Mouse (Mus musculus) CH12.LX (cell line): ENCODE results near the gene Ank3. TPM values are rescaled to one million over a fixed set of nuclear protein-coding genes. Genes with fewer than 3 reads are reported as not detected.

ENCODE experiments used
- DNase-seq: peaks from one replicate; pipeline ENCODE4 v3.0.0-alpha.2; 2013; ENCODE audit errors: extremely low read depth
- H3K27ac ChIP-seq: 2 replicates; pipeline ENCODE4 v1.5.1; 2012; ENCODE audit warnings: low read depth, mild to moderate bottlenecking, control low read depth, moderate library complexity; ENCODE audit not compliant: insufficient read depth
- H3K27me3 ChIP-seq: replicated peaks from 2 replicates; pipeline ENCODE3; 2012; ENCODE audit warnings: inconsistent platforms
- H3K36me3 ChIP-seq, 2 experiments: replicated peaks in 1 of 2; 2 replicates each; pipeline versions ENCODE3 to v1.6.1; 2012; ENCODE audit warnings: inconsistent platforms in 1 of 2, low read length in 1 of 2, mild to moderate bottlenecking in 1 of 2, mixed read lengths in 1 of 2, moderate library complexity in 1 of 2; ENCODE audit not compliant: control insufficient read depth in 1 of 2, insufficient read depth in 1 of 2
- H3K4me1 ChIP-seq, 2 experiments: 2 replicates each; pipeline ENCODE4 v1.6.1; 2012; ENCODE audit warnings: inconsistent platforms in 1 of 2, moderate library complexity in 1 of 2; ENCODE audit not compliant: insufficient read depth in 2 of 2, control insufficient read depth in 1 of 2
- H3K4me2 ChIP-seq: 2 replicates; pipeline ENCODE4 v1.6.1; 2012; ENCODE audit warnings: low read depth, mild to moderate bottlenecking, control low read depth; ENCODE audit not compliant: poor library complexity, insufficient read depth, severe bottlenecking
- H3K4me3 ChIP-seq, 3 experiments: fragments of 150-350 bp in 1 of 3; sonication (generic) in 1 of 3; replicated peaks in 1 of 3; 2 replicates each; pipeline versions ENCODE3 to v1.5.1; 2011 to 2012; ENCODE audit warnings: low read depth in 2 of 3, low read length in 2 of 3, mild to moderate bottlenecking in 2 of 3, moderate library complexity in 2 of 3, control low read depth in 1 of 3, improper control_type of control experiment in 1 of 3, inconsistent platforms in 1 of 3, mixed read lengths in 1 of 3; ENCODE audit not compliant: poor library complexity in 1 of 3
- H3K79me2 ChIP-seq: replicated peaks from 2 replicates; pipeline ENCODE4 v1.6.1; 2012; ENCODE audit warnings: mild to moderate bottlenecking, moderate library complexity; ENCODE audit not compliant: control insufficient read depth, poor library complexity, insufficient read depth, severe bottlenecking; ENCODE audit errors: extremely low read depth
- H3K9ac ChIP-seq: 2 replicates; pipeline ENCODE4 v1.6.1; 2012; ENCODE audit warnings: low read depth, mild to moderate bottlenecking, control low read depth, moderate library complexity; ENCODE audit not compliant: insufficient read depth
- H3K9me3 ChIP-seq: replicated peaks from 2 replicates; pipeline ENCODE3; 2012; ENCODE audit warnings: low read length, inconsistent platforms, mixed read lengths
- BHLHE40 ChIP-seq: IDR thresholded peaks from 2 replicates; pipeline ENCODE4 v1.6.1; 2011; ENCODE audit warnings: mild to moderate bottlenecking, low read depth, low read length, improper control_type of control experiment
- CHD1 ChIP-seq: IDR thresholded peaks from 2 replicates; pipeline ENCODE4 v1.6.1; 2012; ENCODE audit warnings: low read depth, low read length, improper control_type of control experiment, inconsistent platforms
- EP300 ChIP-seq: IDR thresholded peaks from 2 replicates; pipeline ENCODE4 v1.6.1; 2011; ENCODE audit warnings: low read length, improper control_type of control experiment
- HCFC1 ChIP-seq: IDR thresholded peaks from 2 replicates; pipeline ENCODE4 v1.6.1; 2012; ENCODE audit warnings: low read depth, mild to moderate bottlenecking, inconsistent platforms, low read length, improper control_type of control experiment
- JUN ChIP-seq: IDR thresholded peaks from 2 replicates; pipeline ENCODE4 v1.6.1; 2011; ENCODE audit warnings: low read depth, mild to moderate bottlenecking, low read length, improper control_type of control experiment, moderate library complexity; ENCODE audit not compliant: insufficient read depth
- JUND ChIP-seq: conservative IDR thresholded peaks from 2 replicates; pipeline ENCODE4 v1.6.1; 2011; ENCODE audit warnings: low read depth, low read length, improper control_type of control experiment
- KAT2A ChIP-seq: IDR thresholded peaks from 2 replicates; pipeline ENCODE4 v1.6.1; 2012; ENCODE audit warnings: low read length, improper control_type of control experiment, inconsistent platforms; ENCODE audit not compliant: insufficient replicate concordance
- MAFK ChIP-seq: IDR thresholded peaks from 2 replicates; pipeline ENCODE4 v1.6.1; 2011; ENCODE audit warnings: low read length, improper control_type of control experiment; ENCODE audit not compliant: insufficient replicate concordance
- MAZ ChIP-seq: IDR thresholded peaks from 2 replicates; pipeline ENCODE4 v1.6.1; 2012; ENCODE audit warnings: low read depth, mild to moderate bottlenecking, inconsistent platforms, low read length, improper control_type of control experiment, moderate library complexity
- MXI1 ChIP-seq: IDR thresholded peaks from 2 replicates; pipeline ENCODE4 v1.6.1; 2011; ENCODE audit warnings: mild to moderate bottlenecking, low read depth, low read length, improper control_type of control experiment
- MYC ChIP-seq: IDR thresholded peaks from 2 replicates; pipeline ENCODE4 v1.6.1; 2011; ENCODE audit warnings: low read depth, mild to moderate bottlenecking, improper control_type of control experiment, low read length
- NELFE ChIP-seq: IDR thresholded peaks from 2 replicates; pipeline ENCODE4 v1.6.1; 2011; ENCODE audit warnings: low read depth, low read length, improper control_type of control experiment
- NRF1 ChIP-seq: IDR thresholded peaks from 2 replicates; pipeline ENCODE4 v1.6.1; 2014; ENCODE audit warnings: low read depth, mild to moderate bottlenecking, inconsistent platforms, low read length, improper control_type of control experiment, moderate library complexity
- RCOR1 ChIP-seq: conservative IDR thresholded peaks from 2 replicates; pipeline ENCODE4 v1.6.1; 2012; ENCODE audit warnings: low read depth, mild to moderate bottlenecking, inconsistent platforms, low read length, improper control_type of control experiment
- USF2 ChIP-seq: conservative IDR thresholded peaks from 2 replicates; pipeline ENCODE4 v1.6.1; 2011; ENCODE audit warnings: low read depth, low read length, improper control_type of control experiment
- ZKSCAN1 ChIP-seq: IDR thresholded peaks from 2 replicates; pipeline ENCODE4 v1.6.1; 2012; ENCODE audit warnings: low read depth, inconsistent platforms, low read length, improper control_type of control experiment, borderline replicate concordance
- dilution Hi-C: fragments of 300-500 bp; cut with MboI; formaldehyde crosslinking; loops from 2 replicates; pipeline ENCODE4 v1.14.3; 2020; ENCODE audit warnings: low sequenced_read_pairs; ENCODE audit not compliant: extremely low pct_unique_long_range_greater_than_20kb, extremely low pct_ligation_motif_present
- in situ Hi-C: fragments of 300-500 bp; cut with MboI; formaldehyde crosslinking; loops from 3 replicates; pipeline ENCODE4 v1.14.3; 2019; ENCODE audit warnings: low sequenced_read_pairs, low pct_ligation_motif_present, low pct_unique_long_range_greater_than_20kb, mixed read lengths
- polyA plus RNA-seq: library from polyadenylated mRNA; unstranded; fragments of >175 nt; gene quantifications from 2 replicates; pipeline ENCODE4 v1.2.1, GENCODE M21; 2012; ENCODE audit warnings: low read depth; ENCODE audit not compliant: insufficient read length
- total RNA-seq, 2 experiments: library from RNA; depleted of rRNA; stranded (reverse); fragments of 300-350 nt in 1 of 2; fragments of >200 nt in 1 of 2; gene quantifications; 2 replicates each; pipeline ENCODE4 v1.2.3; 2012 to 2014

The Ank3 gene
- total and polyA plus RNA-seq, 3 experiments: 4.7 to 8.3 (median 6.2) TPM

DNA sequence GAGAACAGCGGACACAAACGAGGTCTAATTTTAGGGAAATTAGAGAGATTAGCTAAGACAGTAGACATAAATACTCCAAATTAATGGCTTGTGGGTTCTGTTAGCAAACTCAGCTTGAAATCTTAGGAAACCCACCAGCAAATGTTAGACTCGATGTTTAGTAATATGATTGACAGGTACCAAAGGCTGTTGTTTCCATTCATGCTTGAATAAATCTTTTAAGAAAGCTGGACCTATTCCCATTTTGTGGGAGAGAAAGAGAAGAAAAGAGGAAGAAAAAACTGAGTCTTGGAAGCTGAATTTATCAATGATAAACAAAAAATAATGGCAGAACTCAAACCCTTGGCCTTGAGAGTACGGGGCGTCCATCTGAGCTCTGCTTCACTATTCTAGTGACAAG is 320.8 kb downstream of the Ank3 start:
- H3K27me3 ChIP-seq: no peaks in the 10 kb centered on the region
- dilution Hi-C loops: no loop called here
- H3K79me2 ChIP-seq: no peaks in the 10 kb centered on the region
- no peak for TF ChIP-seq MAFK
- TF ChIP-seq MYC: no peak
- no peak for TF ChIP-seq HCFC1
- no peak for TF ChIP-seq NELFE
- no peak for TF ChIP-seq EP300
- TF ChIP-seq KAT2A: no peak
- TF ChIP-seq RCOR1: no peak
- TF ChIP-seq JUN: no peak
- TF ChIP-seq NRF1: no peak
- TF ChIP-seq MXI1: no peak
- no peak for TF ChIP-seq JUND
- no peak overlapping the region for H3K4me3 ChIP-seq
- DNase-seq: no peak
- no peak overlapping the region for H3K27ac ChIP-seq
- no peak overlapping the region for H3K4me2 ChIP-seq
- no peak overlapping the region for H3K9ac ChIP-seq
- no peaks in the 10 kb centered on the region for H3K9me3 ChIP-seq
- H3K4me1 ChIP-seq: peaks cover 0 to 13% of the 10 kb centered on the region in 2 experiments; a peak in 2 of 4 replicates
- in situ Hi-C loops: no loop called here
- peaks cover 0 to 2% of the 10 kb centered on the region in 2 experiments for H3K36me3 ChIP-seq

- no peaks in the 10 kb centered on the region for H3K9me3 ChIP-seq
- H3K27me3 ChIP-seq: no peaks in the 10 kb centered on the region
- TF ChIP-seq MAFK (no peak), CHD1 (no peak), KAT2A (no peak), USF2 (no peak), ZKSCAN1 (no peak), MAZ (no peak), BHLHE40 (no peak)
- in situ Hi-C loops: no loop called here
- no peak overlapping the region for H3K4me3 ChIP-seq
- dilution Hi-C loops: no loop called here
- DNase-seq: no peak
- H3K36me3 ChIP-seq: peaks cover 0 to 2% of the 10 kb centered on the region in 2 experiments
- H3K4me1 ChIP-seq: peaks cover 0 to 13% of the 10 kb centered on the region in 2 experiments; a peak in 2 of 4 replicates
- no peak overlapping the region for H3K27ac ChIP-seq
- no peak overlapping the region for H3K9ac ChIP-seq
- no peak overlapping the region for H3K4me2 ChIP-seq
- H3K79me2 ChIP-seq: no peaks in the 10 kb centered on the region
Observed at GRCm38 (mm10) chr10:69719901-69720415, 321.4 kb downstream of the Ank3 start.
